Mouse (Mus musculus) urinary bladder, postnatal 4 days (tissue): ENCODE measurements at regions not wholly inside any gene's neighbourhood (a gene's known extent, or its start where the extent isn't known, plus 50 kb on each side); places are given as distances from the start of the nearest gene placed in this dataset.

Source experiments
- DNase-seq, 2 experiments: peaks; one replicate each; pipeline ENCODE4 v3.0.0; 2021 to 2022; ENCODE audit warnings: low spot score in 2 of 2

GRCm38 (mm10) chr9:101670111-101670510 is 191.5 kb upstream of the 9630041A04Rik start:
- no peak for DNase-seq

- DNase-seq, result no peak
These were observed 211.8 kb upstream of the 9630041A04Rik start for GRCm38 (mm10) chr9:101649816-101650215.

GRCm38 (mm10) chr9:101641524-101641923 is 220.1 kb upstream of the 9630041A04Rik start:
- DNase-seq, result no peak

- no peak for DNase-seq
These were observed 221.0 kb upstream of the 9630041A04Rik start for GRCm38 (mm10) chr9:101640598-101640997.

- DNase-seq, result no peak
These were observed 245.4 kb upstream of the 9630041A04Rik start for GRCm38 (mm10) chr9:101616261-101616660.

GRCm38 (mm10) chr9:101615176-101615575 is 246.5 kb upstream of the 9630041A04Rik start:
- no peak for DNase-seq

GRCm38 (mm10) chr9:101613933-101614332 is 247.7 kb upstream of the 9630041A04Rik start:
- no peak for DNase-seq

- DNase-seq, result no peak
These were observed 248.2 kb upstream of the 9630041A04Rik start for GRCm38 (mm10) chr9:101613471-101613870.

GRCm38 (mm10) chr9:101612971-101613370 is 248.7 kb upstream of the 9630041A04Rik start:
- no peak for DNase-seq

GRCm38 (mm10) chr9:101612571-101612970 is 249.1 kb upstream of the 9630041A04Rik start:
- DNase-seq, result no peak

- DNase-seq, result no peak
These were observed 250.2 kb upstream of the 9630041A04Rik start for GRCm38 (mm10) chr9:101611481-101611880.

GRCm38 (mm10) chr9:101610806-101611443 is 250.7 kb upstream of the 9630041A04Rik start:
- no peak for DNase-seq

GRCm38 (mm10) chr9:101610338-101610737 is 251.3 kb upstream of the 9630041A04Rik start:
- DNase-seq, result no peak

- no peak for DNase-seq
These were observed 258.8 kb upstream of the 9630041A04Rik start for GRCm38 (mm10) chr9:101602799-101603198.

GRCm38 (mm10) chr9:101596898-101597297 is 264.7 kb upstream of the 9630041A04Rik start:
- DNase-seq, result no peak

GRCm38 (mm10) chr9:101595101-101595650 is 266.5 kb upstream of the 9630041A04Rik start:
- no peak for DNase-seq

- no peak for DNase-seq
These were observed 269.0 kb upstream of the 9630041A04Rik start for GRCm38 (mm10) chr9:101592621-101593020.

- DNase-seq, result no peak
These were observed 270.0 kb upstream of the 9630041A04Rik start for GRCm38 (mm10) chr9:101591681-101592080.

- no peak for DNase-seq
These were observed 271.3 kb upstream of the 9630041A04Rik start for GRCm38 (mm10) chr9:101590310-101590709.

GRCm38 (mm10) chr9:101581064-101581463 is 280.6 kb upstream of the 9630041A04Rik start:
- DNase-seq, result no peak

- no peak for DNase-seq
These were observed 290.9 kb upstream of the 9630041A04Rik start for GRCm38 (mm10) chr9:101570714-101571113.

GRCm38 (mm10) chr9:101563196-101563595 is 298.4 kb upstream of the 9630041A04Rik start:
- DNase-seq, result no peak

GRCm38 (mm10) chr9:101559366-101559765 is 302.3 kb upstream of the 9630041A04Rik start:
- no peak for DNase-seq
